Mouse (Mus musculus): ENCODE data around the gene Tlr5. TPM values are rescaled to one million over a fixed set of nuclear protein-coding genes. Genes with fewer than 3 reads are reported as not detected.

Gene Tlr5
- total and polyA plus RNA-seq, 3 experiments: 0.11 TPM; not detected in 2

DNA sequence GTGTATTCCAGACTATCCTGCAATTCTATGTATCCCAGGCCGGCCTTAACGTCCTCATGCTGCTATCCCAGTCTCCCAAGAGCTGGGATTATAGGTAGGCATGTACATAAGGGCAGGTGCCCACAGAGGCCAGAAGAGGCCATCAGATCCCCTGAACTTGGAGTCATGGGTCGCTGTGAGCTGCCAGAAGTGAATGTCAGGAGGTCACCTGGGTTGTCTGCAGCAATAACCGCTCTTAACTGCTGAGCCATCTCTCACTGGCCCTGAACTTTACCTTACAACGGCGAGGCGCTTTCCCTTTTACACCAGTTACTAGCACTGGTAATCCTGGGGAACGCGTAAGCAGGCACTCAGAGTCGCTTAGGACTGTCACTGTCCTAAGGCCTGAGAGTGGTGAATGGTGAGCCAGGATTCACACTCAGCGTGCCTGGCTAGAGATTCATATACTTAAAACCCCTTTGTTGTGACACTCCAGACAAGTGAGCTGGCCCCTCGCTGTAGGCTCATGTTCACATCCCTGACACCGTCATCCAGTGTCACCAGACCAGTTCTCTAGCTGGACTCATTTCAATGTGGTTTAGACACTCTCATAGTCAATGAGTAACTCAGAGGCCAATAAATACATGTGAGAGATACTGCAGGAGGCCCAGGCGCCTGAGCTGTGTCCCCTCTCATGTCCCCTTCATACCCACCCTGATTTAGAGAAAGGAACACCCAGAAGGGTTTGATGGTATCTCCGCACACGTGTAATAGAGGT, 2.6 kb downstream of the Tlr5 start:
- H3K9me3 ChIP-seq (replicated peaks): peaks cover 78% of the 10 kb centered on the region
- TF ChIP-seq CTCF (IDR thresholded peaks at IDR 0.05; ENCODE audit: low read depth, low read length) (no peak), GATA1 (IDR thresholded peaks at IDR 0.05; ENCODE audit: borderline replicate concordance, low read length) (no peak), POLR2AphosphoS5 (IDR thresholded peaks at IDR 0.05; ENCODE audit: insufficient replicate concordance, low read depth, low read length) (no peak), TAL1 (conservative IDR thresholded peaks at IDR 0.05; ENCODE audit: low read depth, low read length) (no peak), GATA2 (IDR thresholded peaks at IDR 0.05; ENCODE audit: borderline replicate concordance, low read depth, low read length) (no peak)
- DNase-seq (ENCODE audit: low spot score) (no peak), ATAC-seq (ENCODE audit: extremely low read depth, insufficient number of reproducible peaks, low FRiP score, poor library complexity, severe bottlenecking) (no peak)
- no peak overlapping the region for H3K4me3 ChIP-seq (ENCODE audit: low read depth, low read length)
- H3K4me1 ChIP-seq (ENCODE audit: insufficient read depth, low read depth, low read length): no peaks in the 10 kb centered on the region
- H3K36me3 ChIP-seq (replicated peaks): no peaks in the 10 kb centered on the region
- no peaks in the 10 kb centered on the region for H3K27me3 ChIP-seq (ENCODE audit: insufficient read depth, low read length)

DNA sequence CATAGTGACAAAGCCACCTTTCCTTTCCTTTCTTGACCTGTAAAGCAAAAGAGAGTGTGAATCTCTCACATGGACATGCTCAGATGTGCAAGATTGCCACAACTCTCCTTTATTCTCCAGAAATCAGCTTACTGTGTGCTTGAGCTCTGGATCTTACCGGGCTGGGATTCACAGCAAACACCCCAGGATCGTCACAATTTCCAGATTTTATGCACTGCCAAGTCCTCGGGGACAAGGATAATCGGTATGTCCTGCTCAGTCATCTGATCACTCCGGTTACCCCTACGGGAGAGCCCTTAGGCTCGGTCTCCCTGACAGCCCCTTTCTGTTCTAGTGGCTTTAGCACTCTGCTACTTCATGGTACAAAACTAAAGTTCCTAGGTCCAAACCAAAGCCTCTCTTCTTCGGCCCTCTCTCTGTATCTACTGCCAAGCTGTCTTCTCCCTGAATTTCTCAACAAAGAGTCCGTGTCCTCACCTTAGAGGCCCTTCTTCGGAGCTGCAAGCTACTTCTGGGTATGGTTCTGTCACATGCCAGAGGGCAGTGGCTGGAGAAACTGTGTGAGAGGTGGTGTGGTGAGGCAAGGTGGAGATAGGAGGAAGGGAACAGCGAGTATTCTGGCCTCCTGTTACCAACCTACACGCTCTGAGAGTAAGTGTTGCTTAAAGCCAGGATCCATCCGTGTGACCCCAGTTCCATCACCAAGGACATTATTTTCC, 3.4 kb downstream of the Tlr5 start:
- Histone ChIP-seq H3K9me3 (replicated peaks) (peaks cover 77% of the 10 kb centered on the region), H3K4me3 (ENCODE audit: low read depth, low read length) (no peak overlapping the region), H3K27me3 (ENCODE audit: insufficient read depth, low read length) (no peaks in the 10 kb centered on the region), H3K4me1 (ENCODE audit: insufficient read depth, low read depth, low read length) (no peaks in the 10 kb centered on the region), H3K36me3 (replicated peaks) (no peaks in the 10 kb centered on the region)
- TF ChIP-seq GATA1 (IDR thresholded peaks at IDR 0.05; ENCODE audit: borderline replicate concordance, low read length) (no peak), CTCF (IDR thresholded peaks at IDR 0.05; ENCODE audit: low read depth, low read length) (no peak)
- DNase-seq (ENCODE audit: low spot score) (no peak), ATAC-seq (ENCODE audit: extremely low read depth, insufficient number of reproducible peaks, low FRiP score, poor library complexity, severe bottlenecking) (no peak)

DNA sequence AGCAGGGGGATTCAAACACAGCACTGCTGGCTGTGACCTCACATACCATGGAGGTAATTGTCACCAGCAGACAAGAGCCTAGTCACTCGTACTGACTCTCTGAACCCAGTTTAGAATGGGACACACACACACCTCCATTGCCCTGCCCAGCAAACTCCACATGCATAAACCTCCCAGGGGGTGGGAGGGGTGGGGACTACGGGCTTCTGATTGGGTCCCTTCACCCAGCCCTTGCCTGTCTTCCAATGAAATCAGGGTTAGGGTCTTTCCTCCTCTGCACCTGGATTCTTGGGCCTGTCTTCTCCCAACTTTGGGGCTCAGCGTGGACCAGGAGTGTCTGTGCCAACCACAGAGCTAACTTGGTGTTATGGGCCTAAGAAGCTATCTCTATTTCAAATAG, 4.2 kb downstream of the Tlr5 start:
- H3K4me1 ChIP-seq (ENCODE audit: insufficient read depth, low read depth, low read length): no peaks in the 10 kb centered on the region
- peaks cover 74% of the 10 kb centered on the region for H3K9me3 ChIP-seq (replicated peaks)
- H3K4me3 ChIP-seq (ENCODE audit: low read depth, low read length): no peak overlapping the region
- H3K36me3 ChIP-seq (replicated peaks): no peaks in the 10 kb centered on the region
- DNase-seq (ENCODE audit: low spot score) (no peak), ATAC-seq (ENCODE audit: extremely low read depth, insufficient number of reproducible peaks, low FRiP score, poor library complexity, severe bottlenecking) (no peak)
- no peaks in the 10 kb centered on the region for H3K27me3 ChIP-seq (ENCODE audit: insufficient read depth, low read length)
- TF ChIP-seq TAL1 (conservative IDR thresholded peaks at IDR 0.05; ENCODE audit: low read depth, low read length) (no peak), GATA2 (IDR thresholded peaks at IDR 0.05; ENCODE audit: borderline replicate concordance, low read depth, low read length) (no peak), POLR2AphosphoS5 (IDR thresholded peaks at IDR 0.05; ENCODE audit: insufficient replicate concordance, low read depth, low read length) (no peak), GATA1 (IDR thresholded peaks at IDR 0.05; ENCODE audit: borderline replicate concordance, low read length) (no peak), CTCF (IDR thresholded peaks at IDR 0.05; ENCODE audit: low read depth, low read length) (no peak)

DNA sequence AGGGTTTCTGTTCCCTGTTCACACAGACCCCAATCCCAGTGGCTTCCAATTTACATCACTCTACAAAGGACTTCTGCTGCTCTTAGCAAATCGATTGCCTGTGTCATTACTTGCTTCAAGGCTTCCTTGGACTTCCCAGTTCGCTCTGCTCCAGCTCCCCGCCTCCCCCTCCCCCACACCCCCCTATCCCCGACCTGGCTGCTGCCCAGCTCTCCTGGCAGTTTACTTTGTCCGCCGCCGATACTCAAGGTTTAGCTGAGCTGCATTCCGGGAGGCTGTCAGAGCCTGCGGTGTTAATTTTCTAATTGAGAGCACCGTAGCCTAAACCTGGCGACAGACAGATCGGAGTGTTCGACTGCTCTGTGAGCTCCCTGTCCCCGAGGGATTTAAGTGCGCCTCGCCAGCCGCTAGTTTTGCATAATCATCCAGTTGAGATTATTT, 4.7 kb downstream of the Tlr5 start:
- H3K27me3 ChIP-seq (ENCODE audit: insufficient read depth, low read length): no peaks in the 10 kb centered on the region
- TF ChIP-seq GATA2 (IDR thresholded peaks at IDR 0.05; ENCODE audit: borderline replicate concordance, low read depth, low read length): no peak
- TF ChIP-seq GATA1 (IDR thresholded peaks at IDR 0.05; ENCODE audit: borderline replicate concordance, low read length): no peak
- no peak for TF ChIP-seq TAL1 (conservative IDR thresholded peaks at IDR 0.05; ENCODE audit: low read depth, low read length)
- TF ChIP-seq CTCF (IDR thresholded peaks at IDR 0.05; ENCODE audit: low read depth, low read length): no peak
- no peak for TF ChIP-seq POLR2AphosphoS5 (IDR thresholded peaks at IDR 0.05; ENCODE audit: insufficient replicate concordance, low read depth, low read length)
- H3K9me3 ChIP-seq (replicated peaks): peaks cover 73% of the 10 kb centered on the region
- H3K4me1 ChIP-seq (ENCODE audit: insufficient read depth, low read depth, low read length): no peaks in the 10 kb centered on the region
- ATAC-seq (ENCODE audit: extremely low read depth, insufficient number of reproducible peaks, low FRiP score, poor library complexity, severe bottlenecking) (no peak), DNase-seq (ENCODE audit: low spot score) (no peak)
- no peaks in the 10 kb centered on the region for H3K36me3 ChIP-seq (replicated peaks)
- no peak overlapping the region for H3K4me3 ChIP-seq (ENCODE audit: low read depth, low read length)

DNA sequence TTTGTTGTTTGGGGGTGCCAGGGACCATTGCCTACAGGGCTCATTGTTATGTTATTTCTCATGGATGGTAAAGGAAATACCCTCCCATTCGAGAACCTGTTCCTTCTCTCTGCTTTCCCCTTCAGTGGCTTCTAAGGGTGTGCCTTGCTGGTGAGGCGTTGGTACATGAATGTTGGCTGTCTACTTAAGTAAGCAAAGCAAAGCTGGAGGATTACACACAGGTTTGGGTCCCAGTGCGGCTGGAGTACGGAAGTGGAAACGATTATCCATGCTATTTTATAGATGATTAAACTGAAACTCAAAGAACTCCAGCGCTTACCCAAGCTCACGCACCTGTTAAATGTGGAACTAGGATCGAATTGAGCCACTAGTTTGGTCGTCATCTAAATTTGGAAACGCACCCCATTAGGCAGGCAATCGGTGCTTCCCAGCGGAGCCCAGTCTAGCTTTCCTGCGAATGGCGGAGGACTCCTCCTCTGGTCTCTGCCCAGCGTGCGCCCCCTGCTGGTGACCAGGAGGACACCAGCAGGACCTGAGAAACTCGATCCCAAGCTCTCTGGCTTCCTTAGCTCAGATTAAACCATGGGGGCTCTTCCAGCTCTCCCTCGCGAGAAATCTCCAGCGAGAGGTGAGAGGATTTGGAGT, 5.3 kb downstream of the Tlr5 start:
- no peaks in the 10 kb centered on the region for H3K27me3 ChIP-seq (ENCODE audit: insufficient read depth, low read length)

DNA sequence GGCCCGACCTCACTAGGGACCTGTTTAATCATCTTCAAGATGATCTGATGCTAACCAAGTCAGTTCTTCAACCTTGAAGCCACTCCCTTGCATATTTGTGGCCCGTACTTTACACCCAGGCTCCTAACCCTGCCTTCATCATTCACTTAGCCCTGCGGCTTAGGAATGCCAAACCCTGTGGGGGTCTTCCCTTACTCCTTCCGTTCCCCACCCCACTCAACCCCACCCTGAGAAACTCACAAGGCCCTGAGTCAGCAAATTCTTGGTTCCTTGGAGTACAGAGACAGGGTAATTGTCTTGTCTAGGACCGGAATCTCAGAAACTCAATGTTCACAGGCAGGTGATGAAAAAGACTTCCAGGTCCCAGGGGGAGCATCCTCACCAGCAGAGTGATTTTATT, 6.5 kb downstream of the Tlr5 start:
- no peak overlapping the region for H3K4me3 ChIP-seq (ENCODE audit: low read depth, low read length)
- H3K36me3 ChIP-seq (replicated peaks): no peaks in the 10 kb centered on the region
- no peaks in the 10 kb centered on the region for H3K4me1 ChIP-seq (ENCODE audit: insufficient read depth, low read depth, low read length)
- peaks cover 58% of the 10 kb centered on the region for H3K9me3 ChIP-seq (replicated peaks)
- TF ChIP-seq GATA2 (IDR thresholded peaks at IDR 0.05; ENCODE audit: borderline replicate concordance, low read depth, low read length) (no peak), POLR2AphosphoS5 (IDR thresholded peaks at IDR 0.05; ENCODE audit: insufficient replicate concordance, low read depth, low read length) (no peak), TAL1 (conservative IDR thresholded peaks at IDR 0.05; ENCODE audit: low read depth, low read length) (no peak), GATA1 (IDR thresholded peaks at IDR 0.05; ENCODE audit: borderline replicate concordance, low read length) (no peak)
- ATAC-seq (ENCODE audit: extremely low read depth, insufficient number of reproducible peaks, low FRiP score, poor library complexity, severe bottlenecking) (no peak), DNase-seq (ENCODE audit: low spot score) (no peak)
- no peaks in the 10 kb centered on the region for H3K27me3 ChIP-seq (ENCODE audit: insufficient read depth, low read length)

More for the DNA sequence above, 5.3 kb downstream of the Tlr5 start:
- H3K4me3 ChIP-seq (ENCODE audit: low read depth, low read length): no peak overlapping the region
- peaks cover 66% of the 10 kb centered on the region for H3K9me3 ChIP-seq (replicated peaks)
- H3K36me3 ChIP-seq (replicated peaks): no peaks in the 10 kb centered on the region
- ATAC-seq (ENCODE audit: extremely low read depth, insufficient number of reproducible peaks, low FRiP score, poor library complexity, severe bottlenecking) (no peak), DNase-seq (ENCODE audit: low spot score) (no peak)
- no peaks in the 10 kb centered on the region for H3K4me1 ChIP-seq (ENCODE audit: insufficient read depth, low read depth, low read length)
- no peak for TF ChIP-seq GATA2 (IDR thresholded peaks at IDR 0.05; ENCODE audit: borderline replicate concordance, low read depth, low read length)
- no peak for TF ChIP-seq TAL1 (conservative IDR thresholded peaks at IDR 0.05; ENCODE audit: low read depth, low read length)
- no peak for TF ChIP-seq CTCF (IDR thresholded peaks at IDR 0.05; ENCODE audit: low read depth, low read length)
- no peak for TF ChIP-seq GATA1 (IDR thresholded peaks at IDR 0.05; ENCODE audit: borderline replicate concordance, low read length)
- no peak for TF ChIP-seq POLR2AphosphoS5 (IDR thresholded peaks at IDR 0.05; ENCODE audit: insufficient replicate concordance, low read depth, low read length)
